Mouse (Mus musculus): ENCODE results near the gene Fopnl.

Fopnl gene

DNA sequence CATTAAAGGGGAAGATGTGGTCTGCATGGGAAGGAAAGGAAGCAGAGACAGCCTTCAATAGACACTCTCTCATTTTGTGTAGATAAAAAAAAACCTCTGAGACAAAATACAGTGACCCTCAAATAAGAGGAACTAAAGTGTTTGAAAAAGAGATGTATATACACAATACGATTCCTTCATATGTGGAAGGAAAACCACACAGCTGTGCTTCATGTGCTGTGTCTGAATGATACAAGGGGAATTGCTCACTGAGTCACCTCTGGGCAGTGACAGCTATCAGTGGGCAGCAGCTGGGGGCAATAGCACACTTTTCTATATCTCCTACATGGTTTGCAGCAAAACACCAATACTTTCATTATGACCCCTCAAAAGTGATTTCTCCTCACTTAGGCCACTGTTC is 9.8 kb downstream of the Fopnl start:
- DNase-seq (ENCODE audit: extremely low read depth, low read depth), result peak; percentile 88

DNA sequence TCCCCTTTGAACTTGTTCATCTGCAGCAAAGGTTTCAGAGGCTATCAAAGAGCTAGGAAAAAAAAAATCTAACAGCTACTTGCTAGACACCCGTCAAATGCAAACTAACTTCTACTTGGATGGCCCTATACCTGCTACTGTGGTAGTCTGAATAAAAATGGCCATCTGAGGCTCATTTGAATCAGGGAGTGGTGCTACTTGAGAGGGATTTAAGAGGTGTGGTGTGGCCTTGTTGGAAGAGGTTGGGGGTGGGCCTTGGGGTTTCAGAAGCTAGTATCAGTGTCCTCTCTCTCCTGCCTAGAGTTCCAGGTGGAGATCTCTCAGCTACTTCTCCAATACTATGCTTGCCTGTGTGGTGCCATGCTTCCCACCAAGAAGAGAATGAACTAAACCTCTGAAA is 10.8 kb downstream of the Fopnl start:
- DNase-seq (ENCODE audit: extremely low read depth, low read depth), result no peak

DNA sequence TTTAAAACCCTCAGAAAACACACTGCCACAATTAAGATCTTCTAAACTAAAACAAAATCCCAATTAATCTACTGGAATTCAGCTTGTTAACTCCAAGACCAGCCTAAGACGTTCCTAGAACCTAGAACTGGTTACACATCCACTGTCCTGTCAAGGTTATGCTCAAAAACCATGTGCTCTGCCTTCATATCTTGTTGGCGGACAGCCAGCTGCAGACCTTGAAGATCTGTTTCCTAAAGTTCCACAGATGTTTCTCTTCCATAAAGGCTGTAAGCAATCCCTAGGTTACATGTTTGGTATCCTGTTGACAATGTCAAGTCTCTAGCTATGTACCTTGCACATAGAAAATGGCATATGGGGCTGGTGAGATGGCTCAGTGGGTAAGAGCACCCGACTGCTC is 12.4 kb downstream of the Fopnl start:
- no peak for DNase-seq (ENCODE audit: extremely low read depth, low read depth)

- no peak for DNase-seq (ENCODE audit: extremely low read depth, low read depth)
Observed at GRCm38 (mm10) chr16:14303676-14304075, 13.5 kb downstream of the Fopnl start.

GRCm38 (mm10) chr16:14303148-14303547 is 14.1 kb downstream of the Fopnl start:
- no peak for DNase-seq (ENCODE audit: extremely low read depth, low read depth)

DNA sequence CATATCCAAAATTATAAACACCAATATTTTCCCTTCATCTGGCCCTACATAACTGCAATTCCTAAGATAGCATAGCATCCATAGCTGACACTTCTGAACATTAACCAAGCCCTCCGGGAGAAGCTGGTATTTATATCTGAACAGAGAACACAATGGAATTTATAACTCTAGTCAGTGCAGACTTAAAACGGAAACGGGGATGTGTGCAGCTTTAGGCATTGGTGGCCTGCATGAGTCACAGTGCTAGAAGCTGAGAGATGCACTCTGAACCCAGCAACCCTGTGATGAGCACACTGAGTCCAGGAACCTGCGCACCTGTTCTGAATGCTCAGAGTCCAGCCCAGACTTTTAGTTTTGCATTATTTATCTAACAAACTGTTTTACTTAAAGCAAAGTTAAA is 18.7 kb downstream of the Fopnl start:
- no peak for DNase-seq (ENCODE audit: extremely low read depth, low read depth)

GRCm38 (mm10) chr16:14297746-14298145 is 19.5 kb downstream of the Fopnl start:
- no peak for DNase-seq (ENCODE audit: extremely low read depth, low read depth)

DNA sequence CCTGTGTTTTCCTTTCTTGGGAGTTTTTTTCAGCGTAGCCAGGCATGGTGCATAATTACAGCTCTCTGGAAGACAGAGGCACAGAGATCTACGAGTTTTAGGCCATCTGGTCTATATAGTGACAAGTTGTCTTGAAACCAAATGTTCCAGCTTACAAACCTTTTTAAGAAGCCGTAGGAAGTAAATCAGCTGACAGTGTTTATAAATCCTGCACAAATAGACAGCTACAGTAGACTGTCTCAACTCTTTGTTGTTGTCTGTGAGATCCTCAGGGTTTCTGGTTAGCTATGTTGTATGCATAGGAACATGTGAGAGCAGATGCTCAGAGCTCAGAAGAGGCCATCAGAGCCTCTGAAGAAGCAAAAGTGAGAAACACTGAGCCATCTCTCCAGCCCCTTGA is 20.1 kb downstream of the Fopnl start:
- no peak for DNase-seq (ENCODE audit: extremely low read depth, low read depth)

- no peak for DNase-seq (ENCODE audit: extremely low read depth, low read depth)
Observed at GRCm38 (mm10) chr16:14296544-14297124, 20.6 kb downstream of the Fopnl start.

DNA sequence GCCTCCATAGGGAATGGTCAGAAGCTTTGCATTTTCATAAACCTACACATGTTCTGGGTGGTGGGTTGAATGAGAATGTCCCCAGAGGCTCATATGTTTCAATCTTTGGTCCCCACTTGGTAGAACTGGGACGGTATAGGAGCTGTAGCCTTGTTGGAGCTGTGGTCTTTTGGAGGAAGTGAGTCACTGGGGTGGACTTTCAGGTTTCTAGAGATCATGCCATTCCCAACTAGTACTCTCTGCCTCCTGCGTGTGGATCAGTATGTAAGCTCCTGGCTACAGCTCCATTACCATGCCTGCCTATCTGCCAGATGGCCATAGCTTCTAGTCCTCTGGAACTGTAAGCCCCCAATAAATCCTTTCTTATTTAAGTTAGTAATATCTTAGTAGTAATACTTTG is 21.9 kb downstream of the Fopnl start:
- DNase-seq (ENCODE audit: extremely low read depth, low read depth), result no peak

- DNase-seq (ENCODE audit: extremely low read depth, low read depth), result no peak
Observed at GRCm38 (mm10) chr16:14292205-14293199, 24.7 kb downstream of the Fopnl start.

- no peak for DNase-seq (ENCODE audit: extremely low read depth, low read depth)
Observed at GRCm38 (mm10) chr16:14291223-14291622, 26.0 kb downstream of the Fopnl start, which contains the start of gene Myh11. Gene Myh11 (minus strand): TSS chr16:14291372.

DNA sequence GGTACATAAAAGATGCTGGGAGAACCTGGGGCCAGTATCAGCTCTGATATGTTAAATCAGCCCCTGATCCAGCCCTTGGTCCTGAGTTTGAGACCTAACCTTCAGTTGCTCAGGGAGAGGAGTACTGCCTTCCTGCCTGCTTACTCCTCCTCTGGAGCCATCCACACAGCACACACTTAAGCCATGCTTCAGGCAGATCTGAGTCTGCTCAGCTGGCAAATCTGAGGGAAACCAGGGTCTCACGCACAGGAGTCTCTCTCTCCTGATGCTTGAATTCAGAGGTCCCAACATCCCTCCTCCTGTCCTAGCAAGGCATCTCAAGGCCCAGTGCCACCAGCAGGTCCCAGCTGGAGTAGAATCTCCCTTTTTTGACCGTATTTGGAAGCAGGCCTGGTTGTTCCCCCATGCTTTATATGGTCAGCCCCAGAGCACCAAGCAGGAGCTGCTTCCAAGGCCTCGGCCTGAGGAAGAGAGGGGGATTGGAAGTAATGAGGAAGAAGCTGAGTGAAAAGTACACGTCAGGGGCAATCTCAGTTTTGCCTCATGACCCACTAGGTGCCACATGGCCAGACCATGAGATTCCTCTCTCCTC is 44.7 kb downstream of the Fopnl start:
- no peak for DNase-seq (ENCODE audit: extremely low read depth, low read depth)

DNA sequence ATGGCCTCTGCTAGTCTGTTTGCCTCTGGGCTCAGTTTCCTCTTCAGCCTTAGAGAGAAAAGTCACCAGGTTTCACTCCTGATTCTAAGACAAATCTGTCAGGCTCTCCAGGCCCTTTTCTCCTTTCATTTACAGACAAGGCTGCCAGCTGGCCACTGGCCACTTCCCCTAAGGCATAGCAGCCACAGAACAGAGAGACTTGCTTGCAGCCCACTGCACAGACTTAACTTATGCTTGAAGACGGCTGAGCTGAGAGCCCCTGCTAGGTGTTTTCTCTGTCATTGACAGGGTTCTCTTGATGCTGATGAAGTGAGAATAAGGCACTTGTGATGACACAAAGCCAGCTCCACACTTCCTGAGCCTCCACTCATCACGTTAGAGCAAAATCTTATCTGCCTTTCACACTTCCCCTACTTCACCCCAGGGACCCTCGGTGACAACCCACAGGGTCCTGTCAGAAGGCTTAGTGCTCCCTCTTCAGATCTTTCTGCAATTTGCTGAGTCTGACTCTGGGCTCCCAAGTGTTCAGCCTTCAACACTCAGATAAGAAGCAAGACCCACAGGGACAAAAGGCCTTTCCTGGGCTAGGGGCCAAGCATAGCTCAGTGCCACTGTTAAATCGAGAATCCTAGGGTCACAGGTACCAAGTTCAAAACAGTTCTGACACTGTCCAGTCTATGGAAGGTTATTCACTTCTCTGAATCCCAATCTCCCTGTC is 51.8 kb downstream of the Fopnl start:
- peak; percentile 37 for DNase-seq (ENCODE audit: extremely low read depth, low read depth)

GRCm38 (mm10) chr16:14264504-14264903 is 52.7 kb downstream of the Fopnl start:
- no peak for DNase-seq (ENCODE audit: extremely low read depth, low read depth)

- DNase-seq (ENCODE audit: extremely low read depth, low read depth), result no peak
Observed at GRCm38 (mm10) chr16:14263241-14263640, 54.0 kb downstream of the Fopnl start.

GRCm38 (mm10) chr16:14262410-14262809 is 54.8 kb downstream of the Fopnl start:
- DNase-seq (ENCODE audit: extremely low read depth, low read depth), result no peak

DNA sequence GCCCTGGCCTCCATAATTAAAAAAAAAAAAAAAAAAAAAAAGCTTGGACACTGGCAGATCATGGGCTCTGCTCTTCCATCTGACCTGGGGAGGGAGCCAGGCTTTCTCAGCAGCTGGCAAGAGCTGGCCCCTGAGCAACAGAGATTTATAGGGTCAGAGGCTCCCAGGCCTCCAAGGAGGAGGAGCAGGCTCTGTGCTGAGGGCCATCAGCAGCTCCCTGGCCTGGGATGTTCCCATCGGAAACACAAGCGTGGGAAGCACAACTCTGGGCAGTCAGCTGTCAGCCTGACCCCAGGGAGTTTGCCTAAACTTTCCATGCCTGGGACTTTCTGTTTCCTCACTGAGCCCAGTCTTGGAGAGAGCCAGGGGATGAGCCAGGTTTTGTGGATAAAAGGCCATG is 58.3 kb downstream of the Fopnl start:
- no peak for DNase-seq (ENCODE audit: extremely low read depth, low read depth)

- DNase-seq (ENCODE audit: extremely low read depth, low read depth), result no peak
Observed at GRCm38 (mm10) chr16:14253586-14253985, 63.6 kb downstream of the Fopnl start.

DNA sequence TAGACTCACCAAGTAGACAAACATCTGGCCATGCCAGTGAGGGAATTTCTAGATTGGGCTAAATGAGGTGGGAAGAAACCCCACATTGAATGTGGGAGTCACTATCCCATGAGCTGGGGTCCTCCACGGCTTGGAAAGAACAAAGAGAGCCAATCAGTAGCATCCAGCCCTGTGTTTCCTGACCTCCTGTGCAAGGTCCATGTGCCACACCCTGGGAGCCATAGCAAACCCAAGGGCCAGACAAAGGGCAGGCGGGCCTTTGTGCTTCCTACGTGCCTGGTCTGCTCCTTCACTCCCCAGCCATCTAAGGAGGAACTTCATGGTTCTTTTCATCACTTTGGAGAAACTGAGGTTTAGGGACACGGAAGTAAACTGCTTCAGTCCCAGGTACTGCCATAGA is 64.3 kb downstream of the Fopnl start:
- no peak for DNase-seq (ENCODE audit: extremely low read depth, low read depth)

DNA sequence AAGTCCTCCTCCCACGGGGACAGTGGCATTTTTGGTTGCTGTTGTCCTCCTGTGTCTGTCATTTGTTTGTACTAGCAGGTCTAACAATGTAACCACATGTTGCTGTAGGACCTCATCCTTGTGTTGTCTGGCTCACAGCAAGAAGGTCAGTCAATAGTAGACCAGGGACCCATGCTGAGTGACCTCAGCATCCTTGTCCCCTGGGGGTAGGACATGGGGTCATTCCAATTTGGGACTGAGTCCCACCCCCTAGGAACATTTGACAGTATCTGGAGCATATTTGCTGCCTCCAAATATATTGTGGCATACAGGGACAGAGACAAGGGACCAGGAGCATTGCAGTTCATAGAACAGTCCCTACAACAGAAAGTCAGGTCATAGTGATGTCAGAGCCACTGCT is 67.3 kb downstream of the Fopnl start:
- DNase-seq (ENCODE audit: extremely low read depth, low read depth), result no peak

Measured in MEL-GATA-1-ER (cell line).